Mouse (Mus musculus) kidney, embryonic 15.5 days (tissue): ENCODE results near the gene Dpf2. TPM values are rescaled to one million over a fixed set of nuclear protein-coding genes. Genes with fewer than 3 reads are reported as not detected.

Experiments
- ATAC-seq: fragments of 200-750 bp; cut with Nextera tagmentation; replicated peaks from 2 replicates; pipeline ENCODE4 v1.8.0; 2017; ENCODE audit warnings: moderate TSS enrichment; ENCODE audit not compliant: low FRiP score
- H3K27ac ChIP-seq: fragments of 300-500 bp; sonication (generic); 2 replicates; pipeline ENCODE4 v1.5.1; 2015; ENCODE audit warnings: mild to moderate bottlenecking, inconsistent platforms
- H3K27me3 ChIP-seq: fragments of 300-500 bp; sonication (generic); 2 replicates; pipeline ENCODE4 v1.6.1; 2015; ENCODE audit warnings: inconsistent platforms
- H3K36me3 ChIP-seq: fragments of 300-500 bp; sonication (generic); 2 replicates; pipeline ENCODE4 v1.6.1; 2015; ENCODE audit warnings: inconsistent platforms
- H3K4me1 ChIP-seq: fragments of 300-500 bp; sonication (generic); 2 replicates; pipeline ENCODE4 v1.6.1; 2015; ENCODE audit warnings: inconsistent platforms
- H3K4me2 ChIP-seq: fragments of 300-500 bp; sonication (generic); 2 replicates; pipeline ENCODE4 v1.6.1; 2015; ENCODE audit warnings: moderate library complexity, mild to moderate bottlenecking, inconsistent platforms
- H3K4me3 ChIP-seq: fragments of 300-500 bp; sonication (generic); replicated peaks from 2 replicates; pipeline ENCODE4 v1.5.1; 2015; ENCODE audit warnings: mild to moderate bottlenecking, inconsistent platforms
- H3K9ac ChIP-seq: fragments of 300-500 bp; sonication (generic); 2 replicates; pipeline ENCODE4 v1.6.1; 2015; ENCODE audit warnings: mild to moderate bottlenecking, inconsistent platforms
- H3K9me3 ChIP-seq: fragments of 300-500 bp; sonication (generic); replicated peaks from 2 replicates; pipeline ENCODE4 v1.6.1; 2016; ENCODE audit warnings: inconsistent platforms
- WGBS: fragments of 180-500 bp; shearing (Covaris S2); methylation state at CpG from one replicate; pipeline ENCODE4 v1.1.7; 2015; ENCODE audit warnings: mixed read lengths; 5-methylcytosine and 5-hydroxymethylcytosine counted together
- polyA plus RNA-seq: library from polyadenylated mRNA; unstranded; fragments of >200 nt; fragmentation: Nextera tagmentation; extraction: Ambion mirVana; gene quantifications from 2 replicates; pipeline ENCODE4 v1.2.1, GENCODE M21; 2015

Dpf2 gene
- polyA plus RNA-seq, 1 experiment from 2014 or later, result 178 TPM

DNA sequence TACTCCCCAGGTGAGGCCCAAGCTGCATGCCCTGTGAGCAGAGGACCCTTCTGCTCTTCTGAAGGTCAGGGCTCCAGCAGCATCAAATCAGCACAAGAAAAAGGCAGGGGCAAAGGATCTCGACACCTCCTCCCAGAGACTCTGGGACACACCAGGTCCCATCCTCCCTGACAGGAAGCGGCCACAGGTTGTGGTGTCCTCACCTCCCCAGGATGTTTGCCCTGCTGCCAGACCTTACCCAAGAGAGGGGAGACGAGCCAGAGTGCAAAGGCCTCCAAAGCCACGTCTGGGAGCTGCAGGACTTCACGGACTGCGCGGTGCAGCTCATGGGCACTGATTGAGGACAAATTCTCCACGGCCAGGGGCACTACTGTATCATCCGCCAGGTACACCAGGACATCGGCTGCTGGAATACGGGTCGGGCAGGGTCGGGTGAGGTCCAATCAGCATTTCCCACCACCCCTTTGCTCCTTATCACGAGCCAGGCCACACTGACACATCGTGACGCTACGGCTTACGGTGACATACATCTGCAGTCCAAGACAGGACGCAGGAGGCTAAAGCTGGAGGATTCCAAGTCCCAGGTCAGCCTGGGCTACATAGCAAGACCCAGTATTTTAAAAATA lies 39.8 kb downstream of the Dpf2 start:
- Histone ChIP-seq H3K4me3 (no peak overlapping the region), H3K36me3 (peaks cover 34% of the 10 kb centered on the region), H3K4me1 (peaks cover 71% of the 10 kb centered on the region), H3K27ac (peak overlapping the region; percentile 8; the same call in 1 of the 2 replicates), H3K27me3 (no peaks in the 10 kb centered on the region), H3K9ac (no peak overlapping the region), H3K4me2 (peak overlapping the region; percentile 89; the same call in 1 of the 2 replicates), H3K9me3 (no peaks in the 10 kb centered on the region)
- ATAC-seq, result no peak
- WGBS, result 78% methylated on average over 19 of the region's 19 CpGs

- no peaks in the 10 kb centered on the region for H3K27me3 ChIP-seq
- peak overlapping the region; percentile 8; the same call in 1 of the 2 replicates for H3K27ac ChIP-seq
- H3K4me2 ChIP-seq, result peak overlapping the region; percentile 89; the same call in 1 of the 2 replicates
- H3K9ac ChIP-seq, result no peak overlapping the region
- H3K9me3 ChIP-seq, result no peaks in the 10 kb centered on the region
- no peak overlapping the region for H3K4me3 ChIP-seq
- 92% methylated on average over 4 of the region's 4 CpGs for WGBS
- H3K36me3 ChIP-seq, result peaks cover 39% of the 10 kb centered on the region
- ATAC-seq, result no peak
- peaks cover 66% of the 10 kb centered on the region for H3K4me1 ChIP-seq
These were observed 40.3 kb downstream of the Dpf2 start for GRCm38 (mm10) chr19:5872528-5872927.

- ATAC-seq, result no peak
- peaks cover 47% of the 10 kb centered on the region for H3K36me3 ChIP-seq
- peak overlapping the region; percentile 81 for H3K27ac ChIP-seq
- H3K27me3 ChIP-seq, result no peaks in the 10 kb centered on the region
- peak overlapping the region; percentile 46 for H3K4me2 ChIP-seq
- H3K9me3 ChIP-seq, result no peaks in the 10 kb centered on the region
- peak overlapping the region; percentile 35; the same call in 1 of the 2 replicates for H3K9ac ChIP-seq
- 34% methylated on average over 6 of the region's 6 CpGs for WGBS
- peaks cover 60% of the 10 kb centered on the region for H3K4me1 ChIP-seq
- 0 out of 2 replicates have a peak overlapping the region, but pooled peaks have one; percentile 10 for H3K4me3 ChIP-seq
These were observed 41.1 kb downstream of the Dpf2 start for GRCm38 (mm10) chr19:5871683-5872082.

GRCm38 (mm10) chr19:5871273-5871672 lies 41.5 kb downstream of the Dpf2 start:
- Histone ChIP-seq H3K4me3 (peak overlapping the region; percentile 10; the same call in 1 of the 2 replicates), H3K27me3 (no peaks in the 10 kb centered on the region), H3K4me2 (peak overlapping the region; percentile 46), H3K36me3 (peaks cover 51% of the 10 kb centered on the region), H3K9ac (peak overlapping the region; percentile 35; the same call in 1 of the 2 replicates), H3K4me1 (peaks cover 60% of the 10 kb centered on the region), H3K9me3 (no peaks in the 10 kb centered on the region), H3K27ac (peak overlapping the region; percentile 81)
- peak; percentile 62 for ATAC-seq
- 1% methylated on average over 7 of the region's 7 CpGs for WGBS

DNA sequence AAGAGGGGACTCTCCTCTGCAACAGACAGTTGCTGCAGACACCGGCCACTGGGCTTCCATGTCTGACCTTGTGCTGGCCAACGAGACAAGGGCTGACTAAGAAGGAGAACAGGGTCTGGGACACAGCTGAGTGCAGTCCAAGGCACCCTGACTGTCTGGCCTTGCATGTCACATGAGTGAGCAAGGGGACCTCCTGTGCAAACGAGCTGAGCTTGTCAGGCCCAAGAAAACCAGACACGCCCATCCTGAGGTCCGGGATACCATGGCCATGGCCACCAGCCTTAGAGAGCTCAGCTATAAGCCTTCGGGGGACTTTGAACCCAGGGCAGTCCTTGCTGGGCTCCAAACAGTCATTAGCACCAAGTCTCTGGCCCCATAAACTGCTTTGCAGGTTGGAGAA lies 44.7 kb downstream of the Dpf2 start:
- Histone ChIP-seq H3K27ac (no peak overlapping the region), H3K36me3 (peaks cover 82% of the 10 kb centered on the region), H3K9me3 (no peaks in the 10 kb centered on the region), H3K9ac (no peak overlapping the region), H3K27me3 (no peaks in the 10 kb centered on the region), H3K4me2 (no peak overlapping the region), H3K4me3 (no peak overlapping the region), H3K4me1 (peaks cover 35% of the 10 kb centered on the region)
- WGBS, result 90% methylated on average over 6 of the region's 6 CpGs
- ATAC-seq, result no peak

- peaks cover 99% of the 10 kb centered on the region for H3K36me3 ChIP-seq
- 93% methylated on average over 20 of the region's 20 CpGs for WGBS
- no peak overlapping the region for H3K4me2 ChIP-seq
- H3K4me3 ChIP-seq, result no peak overlapping the region
- H3K9ac ChIP-seq, result no peak overlapping the region
- H3K9me3 ChIP-seq, result no peaks in the 10 kb centered on the region
- ATAC-seq, result no peak
- no peaks in the 10 kb centered on the region for H3K27me3 ChIP-seq
- H3K4me1 ChIP-seq, result peaks cover 4% of the 10 kb centered on the region
- H3K27ac ChIP-seq, result no peak overlapping the region
These were observed 48.0 kb downstream of the Dpf2 start for GRCm38 (mm10) chr19:5864710-5865398.

DNA sequence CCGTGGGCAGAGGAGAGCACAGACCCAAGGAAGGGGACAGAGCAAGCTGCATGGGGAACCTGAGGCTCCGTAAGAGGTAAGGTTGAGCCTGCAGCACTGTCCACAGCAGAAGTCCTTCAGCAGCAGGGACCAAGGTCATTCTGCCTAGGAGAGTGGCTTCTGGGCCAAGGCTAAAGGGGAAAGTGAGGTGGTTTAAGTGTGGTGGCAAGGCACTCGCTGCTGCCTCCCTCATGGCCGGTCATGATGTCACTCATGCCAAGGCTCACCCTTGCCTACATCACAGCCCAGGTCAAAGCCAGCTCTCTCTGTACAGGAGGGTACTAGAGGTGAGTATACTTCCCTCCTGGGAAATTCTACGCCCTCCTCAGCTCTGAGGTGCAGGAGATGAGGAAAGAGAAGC lies 49.0 kb downstream of the Dpf2 start:
- Histone ChIP-seq H3K9ac (no peak overlapping the region), H3K4me3 (no peak overlapping the region), H3K27me3 (no peaks in the 10 kb centered on the region), H3K27ac (no peak overlapping the region), H3K4me1 (no peaks in the 10 kb centered on the region), H3K9me3 (no peaks in the 10 kb centered on the region), H3K4me2 (no peak overlapping the region), H3K36me3 (peaks cover 99% of the 10 kb centered on the region)
- 96% methylated on average over 5 of the region's 5 CpGs for WGBS
- no peak for ATAC-seq

- no peaks in the 10 kb centered on the region for H3K27me3 ChIP-seq
- ATAC-seq, result no peak
- H3K4me2 ChIP-seq, result no peak overlapping the region
- H3K4me3 ChIP-seq, result no peak overlapping the region
- WGBS, result 97% methylated on average over 14 of the region's 14 CpGs
- no peak overlapping the region for H3K9ac ChIP-seq
- peaks cover 99% of the 10 kb centered on the region for H3K36me3 ChIP-seq
- no peaks in the 10 kb centered on the region for H3K9me3 ChIP-seq
- no peak overlapping the region for H3K27ac ChIP-seq
- no peaks in the 10 kb centered on the region for H3K4me1 ChIP-seq
These were observed 50.3 kb downstream of the Dpf2 start for GRCm38 (mm10) chr19:5862335-5863085.

- Histone ChIP-seq H3K4me3 (no peak overlapping the region), H3K4me1 (0 out of 2 replicates have a peak, but pooled peaks cover under 1% of the 10 kb centered on the region), H3K4me2 (no peak overlapping the region), H3K27me3 (no peaks in the 10 kb centered on the region), H3K9me3 (no peaks in the 10 kb centered on the region), H3K27ac (no peak overlapping the region), H3K36me3 (peaks cover 90% of the 10 kb centered on the region), H3K9ac (no peak overlapping the region)
- no peak for ATAC-seq
- whole genome bisulfite sequencing, result 89% methylated on average over 9 of the region's 9 CpGs
These were observed 56.2 kb downstream of the Dpf2 start for GRCm38 (mm10) chr19:5856604-5857003.

DNA sequence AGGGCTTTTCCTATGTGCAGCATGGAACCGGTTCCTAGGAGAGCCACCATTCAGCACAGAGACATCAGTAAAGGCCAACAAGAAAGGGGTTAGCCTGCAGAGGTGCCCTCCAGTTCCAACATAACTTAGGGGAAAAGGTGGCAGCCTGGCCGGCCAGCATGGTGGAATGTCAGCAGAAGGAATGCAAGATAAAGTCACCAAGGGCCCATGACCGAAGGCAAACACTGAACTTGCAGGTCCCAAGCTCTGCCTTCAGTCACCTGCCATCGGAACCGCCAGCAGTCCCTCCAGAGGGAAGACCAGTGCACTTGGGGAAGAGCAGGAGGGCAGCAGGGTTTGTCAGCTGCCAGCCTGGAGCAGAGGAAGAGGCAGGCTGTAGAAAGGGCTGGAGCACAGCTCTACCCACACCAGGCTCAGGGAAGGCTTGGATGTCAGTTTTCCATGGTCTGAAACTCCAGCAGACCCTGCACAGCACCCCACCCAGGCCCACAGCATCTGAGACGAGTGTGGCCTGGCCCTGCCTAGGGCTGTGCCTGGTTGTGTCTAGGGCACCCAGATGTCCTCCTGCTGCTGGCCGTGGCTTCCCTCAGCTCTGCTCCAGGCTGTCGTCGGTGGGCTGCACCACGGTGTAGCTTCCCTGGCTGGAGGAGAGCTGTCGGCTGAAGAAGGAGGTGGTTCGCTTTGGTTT lies 60.6 kb downstream of the Dpf2 start:
- Histone ChIP-seq H3K9me3 (no peaks in the 10 kb centered on the region), H3K4me3 (no peak overlapping the region), H3K4me2 (no peak overlapping the region), H3K27me3 (no peaks in the 10 kb centered on the region), H3K36me3 (peaks cover 54% of the 10 kb centered on the region), H3K9ac (no peak overlapping the region), H3K27ac (peak overlapping the region; percentile 29; the same call in 1 of the 2 replicates), H3K4me1 (peaks cover 35% of the 10 kb centered on the region)
- WGBS, result 86% methylated on average over 12 of the region's 12 CpGs
- ATAC-seq, result no peak

GRCm38 (mm10) chr19:5851481-5851971 lies 61.3 kb downstream of the Dpf2 start:
- no peaks in the 10 kb centered on the region for H3K9me3 ChIP-seq
- H3K27ac ChIP-seq, result peak overlapping the region; percentile 29; the same call in 1 of the 2 replicates
- H3K4me1 ChIP-seq, result peaks cover 41% of the 10 kb centered on the region
- H3K36me3 ChIP-seq, result peaks cover 51% of the 10 kb centered on the region
- no peak overlapping the region for H3K4me3 ChIP-seq
- no peak overlapping the region for H3K9ac ChIP-seq
- no peak for ATAC-seq
- no peaks in the 10 kb centered on the region for H3K27me3 ChIP-seq
- WGBS, result 79% methylated on average over 5 of the region's 5 CpGs
- H3K4me2 ChIP-seq, result no peak overlapping the region
